Mouse (Mus musculus) ES-Bruce4 (cell line): ENCODE measurements around the gene Rapgef4. TPM values are rescaled to one million over a fixed set of nuclear protein-coding genes. Genes with fewer than 3 reads are reported as not detected.
"Not testable (repeated sequence)": the region's sequence is repeated elsewhere in the genome, so short reads cannot be mapped to it uniquely, and the experiment has no call there.

Source experiments
- H3K27ac ChIP-seq: 2 replicates; pipeline ENCODE4 v1.5.1; 2012; ENCODE audit warnings: low read length, inconsistent platforms; ENCODE audit not compliant: insufficient read depth
- H3K27me3 ChIP-seq: 2 replicates; pipeline ENCODE4 v1.6.1; 2012; ENCODE audit warnings: mild to moderate bottlenecking, low read length, inconsistent platforms; ENCODE audit not compliant: control insufficient read depth, poor library complexity, insufficient read depth, severe bottlenecking
- H3K36me3 ChIP-seq: 2 replicates; pipeline ENCODE4 v1.6.1; 2012; ENCODE audit warnings: inconsistent platforms, mild to moderate bottlenecking, low read length, moderate library complexity; ENCODE audit not compliant: control insufficient read depth, poor library complexity, insufficient read depth, severe bottlenecking
- H3K4me1 ChIP-seq: one replicate; pipeline ENCODE4 v1.8.1; 2011; ENCODE audit warnings: low read length; ENCODE audit not compliant: control insufficient read depth, insufficient read depth
- H3K4me3 ChIP-seq: 2 replicates; pipeline ENCODE4 v1.5.1; 2011; ENCODE audit warnings: low read depth, mild to moderate bottlenecking, low read length
- H3K9ac ChIP-seq: 2 replicates; pipeline ENCODE4 v1.6.1; 2012; ENCODE audit warnings: low read depth, mild to moderate bottlenecking, inconsistent platforms; ENCODE audit not compliant: poor library complexity, severe bottlenecking
- H3K9me3 ChIP-seq: replicated peaks from 2 replicates; pipeline ENCODE4 v1.6.1; 2012; ENCODE audit warnings: mild to moderate bottlenecking, low read length, inconsistent platforms; ENCODE audit not compliant: control insufficient read depth, poor library complexity, insufficient read depth, severe bottlenecking
- CTCF ChIP-seq: IDR thresholded peaks from one replicate; pipeline ENCODE4 v1.8.1; 2011; ENCODE audit warnings: low read depth, low read length
- EP300 ChIP-seq: IDR thresholded peaks from 2 replicates; pipeline ENCODE4 v1.6.1; 2011; ENCODE audit warnings: low read depth, low read length; ENCODE audit not compliant: insufficient read depth
- POLR2A ChIP-seq: IDR thresholded peaks from one replicate; pipeline ENCODE4 v1.8.1; 2011; ENCODE audit warnings: low read length; ENCODE audit not compliant: insufficient read depth
- polyA plus RNA-seq: library from polyadenylated mRNA; stranded (reverse); fragments of >200 nt; gene quantifications from 2 replicates; pipeline ENCODE4 v1.2.4, GENCODE M21; 2011; ENCODE audit warnings: low read depth; ENCODE audit not compliant: missing spikeins, insufficient read depth, insufficient read length

The Rapgef4 gene
- polyA plus RNA-seq, 1 experiment, result not detected

DNA sequence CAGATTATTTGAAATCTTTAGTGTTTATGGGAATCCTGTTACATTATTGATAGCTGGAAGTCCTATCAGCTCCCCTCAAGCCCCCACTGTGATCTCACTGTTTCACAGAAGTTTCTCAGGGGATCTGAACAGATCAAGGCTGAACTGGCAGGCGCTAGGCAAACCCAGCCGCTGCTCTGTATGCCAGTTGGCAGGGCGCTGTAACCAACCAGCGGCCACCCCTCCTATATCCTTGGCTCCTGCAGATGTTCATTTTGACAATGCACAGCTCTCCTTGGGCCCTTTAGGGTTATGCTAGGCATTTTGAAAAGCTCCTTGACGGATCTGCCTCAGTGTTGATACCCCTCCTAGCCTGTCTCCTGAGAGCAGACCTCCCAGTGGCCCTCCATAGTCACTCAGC is 74.4 kb downstream of the Rapgef4 start:
- H3K27me3 ChIP-seq, result no peaks in the 10 kb centered on the region
- H3K9ac ChIP-seq, result no peak overlapping the region
- H3K4me3 ChIP-seq, result no peak overlapping the region
- H3K4me1 ChIP-seq, result no peaks in the 10 kb centered on the region
- no peak overlapping the region for H3K27ac ChIP-seq
- no peak for TF ChIP-seq EP300
- no peak for TF ChIP-seq CTCF
- no peak for TF ChIP-seq POLR2A
- H3K36me3 ChIP-seq, result no peaks in the 10 kb centered on the region
- no peaks in the 10 kb centered on the region for H3K9me3 ChIP-seq

GRCm38 (mm10) chr2:72056081-72056874 is 75.2 kb downstream of the Rapgef4 start:
- TF ChIP-seq POLR2A (no peak), CTCF (no peak), EP300 (no peak)
- Histone ChIP-seq H3K27me3 (no peaks in the 10 kb centered on the region), H3K4me3 (no peak overlapping the region)

DNA sequence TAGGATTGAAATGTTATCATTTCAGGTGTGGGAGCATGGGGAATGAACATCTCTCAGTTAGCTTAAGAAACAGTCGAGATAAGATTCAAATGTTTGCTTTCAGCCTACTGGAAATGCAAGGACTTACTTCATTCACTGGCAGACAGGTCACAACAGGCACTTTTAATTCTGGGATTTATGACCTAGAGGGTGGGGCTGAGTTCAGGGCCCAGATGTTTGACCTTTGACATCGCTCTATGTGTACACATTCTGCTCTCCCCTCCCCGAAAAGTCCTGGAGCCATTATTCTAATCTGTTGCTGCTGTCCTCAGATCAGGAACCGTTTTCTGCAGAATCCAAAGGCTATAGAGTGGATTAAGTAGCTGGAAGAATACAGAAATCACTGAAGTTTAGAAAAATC is 81.9 kb downstream of the Rapgef4 start:
- no peak overlapping the region for H3K27ac ChIP-seq
- TF ChIP-seq POLR2A (no peak), EP300 (no peak), CTCF (no peak)
- no peaks in the 10 kb centered on the region for H3K27me3 ChIP-seq
- H3K36me3 ChIP-seq, result no peaks in the 10 kb centered on the region
- no peak overlapping the region for H3K9ac ChIP-seq
- H3K4me3 ChIP-seq, result no peak overlapping the region
- no peaks in the 10 kb centered on the region for H3K9me3 ChIP-seq
- no peaks in the 10 kb centered on the region for H3K4me1 ChIP-seq

More at GRCm38 (mm10) chr2:72056081-72056874, 75.2 kb downstream of the Rapgef4 start:
- Histone ChIP-seq H3K27ac (no peak overlapping the region), H3K9me3 (no peaks in the 10 kb centered on the region), H3K4me1 (no peaks in the 10 kb centered on the region), H3K9ac (no peak overlapping the region), H3K36me3 (no peaks in the 10 kb centered on the region)

- H3K36me3 ChIP-seq, result no peaks in the 10 kb centered on the region
- TF ChIP-seq POLR2A, result no peak
- TF ChIP-seq EP300, result no peak
- TF ChIP-seq CTCF, result no peak
- H3K4me1 ChIP-seq, result no peaks in the 10 kb centered on the region
- no peak overlapping the region for H3K27ac ChIP-seq
- no peaks in the 10 kb centered on the region for H3K9me3 ChIP-seq
- no peak overlapping the region for H3K4me3 ChIP-seq
- no peak overlapping the region for H3K9ac ChIP-seq
- H3K27me3 ChIP-seq, result no peaks in the 10 kb centered on the region; the same call in 1 of the 2 replicates
These were observed 87.5 kb downstream of the Rapgef4 start for GRCm38 (mm10) chr2:72068505-72068904.

- TF ChIP-seq EP300, result no peak
- no peak for TF ChIP-seq POLR2A
- TF ChIP-seq CTCF, result no peak
- H3K9me3 ChIP-seq, result no peaks in the 10 kb centered on the region
- no peak overlapping the region for H3K4me3 ChIP-seq
- H3K4me1 ChIP-seq, result no peaks in the 10 kb centered on the region
- no peak overlapping the region for H3K27ac ChIP-seq
- no peak overlapping the region for H3K9ac ChIP-seq
- no peaks in the 10 kb centered on the region for H3K36me3 ChIP-seq
- H3K27me3 ChIP-seq, result no peaks in the 10 kb centered on the region; the same call in 1 of the 2 replicates
These were observed 89.0 kb downstream of the Rapgef4 start for GRCm38 (mm10) chr2:72070086-72070485.

DNA sequence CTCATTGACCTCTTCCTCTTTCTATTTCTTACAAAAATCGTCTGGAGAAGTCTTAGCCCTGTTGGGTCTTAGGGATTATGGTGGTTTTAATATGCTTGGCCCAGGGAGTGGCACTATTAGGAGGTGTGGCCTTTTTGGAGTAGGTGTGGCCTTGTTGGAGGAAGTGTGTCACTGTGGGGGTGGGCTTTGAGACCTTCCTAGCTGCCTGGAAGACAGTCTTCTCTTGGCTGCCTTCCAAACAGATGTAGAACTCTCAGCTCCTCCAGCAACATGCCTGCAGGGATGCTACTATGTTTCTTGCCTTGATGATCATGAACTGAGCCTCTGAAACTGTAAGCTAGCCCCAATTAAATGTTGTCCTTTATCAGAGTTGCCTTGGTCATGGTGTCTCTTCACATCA is 92.1 kb downstream of the Rapgef4 start:
- H3K4me1 ChIP-seq, H3K36me3 ChIP-seq, H3K4me3 ChIP-seq, H3K9me3 ChIP-seq, H3K27me3 ChIP-seq, H3K9ac ChIP-seq, H3K27ac ChIP-seq: not testable (repeated sequence)
